8 mouse cellular contexts compared by ENCODE assay signal in genomic region chr9:26733206-26733891, GRCm38 (mm10). TPM values are rescaled to one million over a fixed set of nuclear protein-coding genes. Genes with fewer than 3 reads are reported as not detected.
DNase-seq lines count a peak whose midpoint lies in the region; ATAC-seq lines count a peak whose summit lies in the region.

Gene B3gat1 (plus strand): TSS chr9:26733728.

- no peak for DNase-seq in heart, postnatal 36 days
- DNase-seq in adrenal gland, postnatal 25 days = peak; percentile 6
- peak; percentile 65 for DNase-seq in layer of hippocampus, adult 9-11 months
- DNase-seq in midbrain, embryonic 14.5 days = peak; percentile 91
- no peak for DNase-seq in spleen, postnatal 4 days (ENCODE audit: low spot score in 2 of 2)
- no peak for DNase-seq in gastrocnemius, postnatal 25 days

- H3K4me3 ChIP-seq in heart, embryonic 15.5 days = peak within 1 kb of the TSS; percentile 49
- H3K4me3 ChIP-seq in forebrain, embryonic 12.5 days (replicated peaks) = peak within 1 kb of the TSS; percentile 84
- H3K4me3 ChIP-seq in midbrain, embryonic 14.5 days (replicated peaks; ENCODE audit: low read depth, low read length) = peak within 1 kb of the TSS; percentile 89

- 2% methylated on average over 41 of the region's 65 CpGs for WGBS in heart, embryonic 15.5 days
- 1% methylated on average over 41 of the region's 65 CpGs for WGBS in forebrain, embryonic 12.5 days
- WGBS in midbrain, embryonic 14.5 days = under 1% methylated on average over 59 of the region's 65 CpGs

- no peak; the same call in 1 of the 2 replicates for ATAC-seq in heart, embryonic 15.5 days (replicated peaks; ENCODE audit: insufficient number of reproducible peaks, insufficient read depth, low FRiP score, low read depth)
- peak; percentile 93 for ATAC-seq in forebrain, embryonic 12.5 days (ENCODE audit: low FRiP score)
- peak; percentile 90 for ATAC-seq in midbrain, embryonic 14.5 days (ENCODE audit: low FRiP score, low TSS enrichment)

- peak within 1 kb of the TSS; percentile 17; the same call in 1 of the 2 replicates for H3K9ac ChIP-seq in heart, embryonic 15.5 days
- peak within 1 kb of the TSS; percentile 88 for H3K9ac ChIP-seq in forebrain, embryonic 12.5 days
- peak within 1 kb of the TSS; percentile 94 for H3K9ac ChIP-seq in midbrain, embryonic 14.5 days (replicated peaks; ENCODE audit: low read length)

- intact Hi-C loops in heart, postnatal 36 days (cut with DNase I) = no loop called here

- no peak within 1 kb of the TSS for H3K27ac ChIP-seq in heart, embryonic 15.5 days
- H3K27ac ChIP-seq in forebrain, embryonic 12.5 days = peak within 1 kb of the TSS; percentile 63
- peak within 1 kb of the TSS; percentile 92 for H3K27ac ChIP-seq in midbrain, embryonic 14.5 days (replicated peaks; ENCODE audit: low read depth, low read length)

- H3K4me1 ChIP-seq in heart, embryonic 15.5 days (replicated peaks) = peaks cover 11% of the 10 kb centered on the region
- H3K4me1 ChIP-seq in forebrain, embryonic 12.5 days = peaks cover 28% of the 10 kb centered on the region
- peaks cover 27% of the 10 kb centered on the region for H3K4me1 ChIP-seq in midbrain, embryonic 14.5 days (ENCODE audit: control insufficient read depth, insufficient read depth, low read length)

- H3K36me3 ChIP-seq in heart, embryonic 15.5 days = no peaks in the 10 kb centered on the region
- no peaks in the 10 kb centered on the region for H3K36me3 ChIP-seq in forebrain, embryonic 12.5 days (replicated peaks)
- H3K36me3 ChIP-seq in midbrain, embryonic 14.5 days (ENCODE audit: control insufficient read depth, insufficient read depth, low read length) = no peaks in the 10 kb centered on the region

- peaks cover 62% of the 10 kb centered on the region for H3K27me3 ChIP-seq in heart, embryonic 15.5 days
- H3K27me3 ChIP-seq in forebrain, embryonic 12.5 days = peaks cover 22% of the 10 kb centered on the region
- H3K27me3 ChIP-seq in midbrain, embryonic 14.5 days (ENCODE audit: control insufficient read depth, insufficient read depth, low read length) = no peaks in the 10 kb centered on the region

- no peaks in the 10 kb centered on the region for H3K9me3 ChIP-seq in heart, embryonic 15.5 days (replicated peaks)
- no peaks in the 10 kb centered on the region for H3K9me3 ChIP-seq in forebrain, embryonic 12.5 days
- no peaks in the 10 kb centered on the region for H3K9me3 ChIP-seq in midbrain, embryonic 14.5 days (ENCODE audit: control insufficient read depth, low read length)

- peak within 1 kb of the TSS; percentile 84 for H3K4me2 ChIP-seq in heart, embryonic 15.5 days
- H3K4me2 ChIP-seq in forebrain, embryonic 12.5 days = peak within 1 kb of the TSS; percentile 87
- H3K4me2 ChIP-seq in midbrain, embryonic 14.5 days (ENCODE audit: low read length) = peak within 1 kb of the TSS; percentile 55

RNA-seq across cellular contexts. Expression of gene B3gat1, which starts in this region (rescaled TPM):
- 0.19 TPM in 1 of 2 replicates, not detected in the other for polyA plus RNA-seq in heart, embryonic 15.5 days (2015; fragmentation: Nextera tagmentation; extraction: Ambion mirVana)
- total RNA-seq in heart, postnatal 36 days (2021) = not detected
- 0.81 and 1.5 TPM in 2 replicates for total RNA-seq in adrenal gland, postnatal 25 days (2021)
- 11.3 and 13.5 TPM in 2 replicates for polyA plus RNA-seq in forebrain, embryonic 12.5 days (2016; fragmentation: Nextera tagmentation; extraction: Ambion mirVana)
- polyA plus RNA-seq in midbrain, embryonic 14.5 days (2014; fragmentation: Nextera tagmentation; extraction: Ambion mirVana) = 46.6 and 49.6 TPM in 2 replicates
- total RNA-seq in gastrocnemius, postnatal 25 days (2021) = 1 to 10 TPM in 1 of 2 experiments, under 1 TPM in 1; 0.38 to 1.4 TPM

Comparison
In these comparisons a context has a peak if more than half of its experiments do, and no peak if none do; other contexts are left out.
1. RNA of gene B3gat1 (polyA plus RNA-seq): 46.6 to 49.6 TPM in midbrain, embryonic 14.5 days and 11.3 to 13.5 TPM in forebrain, embryonic 12.5 days; 0.19 TPM in heart, embryonic 15.5 days; every median in the first group is over 10 times any median in the second.
2. H3K9ac ChIP-seq: peak in every context shown above with its lines; median percentile 94 in midbrain, embryonic 14.5 days; 88 in forebrain, embryonic 12.5 days; 17 in heart, embryonic 15.5 days.
3. DNase-seq: peak in adrenal gland, postnatal 25 days (single experiment), layer of hippocampus, adult 9-11 months (single experiment) and midbrain, embryonic 14.5 days (single experiment); none in heart, postnatal 36 days (0 of 2), spleen, postnatal 4 days (0 of 2) and gastrocnemius, postnatal 25 days (single experiment).
4. Peak in every context shown above with its lines, with median percentiles within 50 percentile points of each other: H3K4me2 ChIP-seq and H3K4me3 ChIP-seq.